Mouse (Mus musculus) CD8-positive naive resting alpha-beta T cell, adult 2 months (primary cell): ENCODE measurements at regions not wholly inside any gene's neighbourhood (a gene's known extent, or its start where the extent isn't known, plus 50 kb on each side); places are given as distances from the start of the nearest gene placed in this dataset.

Source experiments
- DNase-seq, 2 experiments: peaks; one replicate each; pipeline ENCODE4 v3.0.0; 2022; ENCODE audit warnings: low read depth in 2 of 2, low spot score in 2 of 2

DNA sequence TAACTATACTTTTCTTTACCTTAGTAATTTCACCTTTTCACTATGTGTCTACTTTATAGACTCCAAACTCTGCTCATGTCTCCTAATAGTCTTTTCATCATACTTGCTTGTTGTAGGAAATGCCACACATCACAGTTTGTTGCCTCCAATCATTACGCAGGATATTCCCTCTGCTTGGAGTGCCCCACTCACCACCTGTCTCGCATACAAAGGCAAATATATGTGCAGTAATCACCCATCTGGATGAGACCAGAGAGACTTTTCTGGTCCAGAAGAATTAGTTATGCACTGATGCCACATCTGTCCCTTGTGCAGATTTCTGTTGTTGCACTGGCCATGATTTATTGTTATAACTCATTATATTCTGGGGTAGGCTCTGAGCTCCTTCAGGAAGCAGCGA lies 293.9 kb upstream of the Alcam start:
- no peak for DNase-seq

DNA sequence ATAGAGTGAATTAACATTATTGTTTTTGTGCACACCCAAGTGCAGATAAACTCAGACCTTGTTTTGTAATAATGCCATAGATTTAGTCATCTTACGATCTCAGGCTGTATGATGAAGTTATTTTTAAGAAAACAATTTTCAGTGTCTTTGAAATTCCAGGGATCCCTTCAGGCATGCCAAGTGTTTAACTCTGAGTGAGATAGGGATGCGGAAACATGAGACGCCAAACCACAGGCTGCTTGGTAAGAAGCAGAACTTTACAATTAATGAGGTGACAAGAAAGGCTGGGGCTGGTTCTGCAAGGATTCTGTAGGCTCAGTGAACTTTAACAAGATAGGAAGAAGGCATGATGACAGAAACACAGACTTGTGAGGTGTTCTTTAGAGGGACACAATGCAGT lies 292.3 kb upstream of the Alcam start:
- DNase-seq, result no peak

DNA sequence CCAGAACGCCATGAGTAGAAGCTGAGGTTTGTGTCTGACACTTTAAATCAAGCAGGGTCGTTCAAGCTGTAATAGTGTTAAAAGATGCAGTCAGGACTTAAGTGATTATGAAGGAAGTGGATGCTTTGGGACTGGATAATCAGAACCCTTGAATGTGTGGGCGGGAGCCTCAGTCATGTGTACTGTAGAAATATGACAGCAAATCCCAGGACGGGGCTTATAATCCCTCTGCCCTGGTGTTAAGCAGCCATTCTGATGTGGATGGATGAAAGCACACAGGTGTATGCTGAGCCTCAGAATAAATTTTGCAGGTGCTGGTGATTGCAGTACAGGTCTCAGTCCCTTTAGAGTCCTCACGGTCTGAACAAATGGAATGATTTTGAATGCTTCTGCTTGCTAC lies 290.8 kb upstream of the Alcam start:
- DNase-seq, result no peak

DNA sequence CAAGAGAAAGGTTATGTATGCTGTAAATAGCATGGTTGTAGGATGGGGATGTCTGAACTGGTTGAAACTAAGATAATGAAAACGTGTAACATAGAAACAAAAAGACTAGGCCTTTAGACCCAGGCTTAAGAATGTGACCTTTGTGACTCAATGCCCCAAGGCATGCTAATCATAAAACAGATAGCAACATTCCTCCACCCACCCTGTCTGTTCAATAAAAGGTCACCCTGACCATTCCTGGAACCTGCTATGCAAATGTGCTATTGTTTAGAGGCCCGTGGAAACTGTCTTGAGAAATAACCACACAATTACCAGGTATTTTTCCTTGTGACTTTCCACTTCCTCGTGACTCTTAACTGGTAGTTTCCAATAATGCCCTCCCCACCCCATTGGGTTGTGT lies 288.3 kb upstream of the Alcam start:
- no peak for DNase-seq

DNA sequence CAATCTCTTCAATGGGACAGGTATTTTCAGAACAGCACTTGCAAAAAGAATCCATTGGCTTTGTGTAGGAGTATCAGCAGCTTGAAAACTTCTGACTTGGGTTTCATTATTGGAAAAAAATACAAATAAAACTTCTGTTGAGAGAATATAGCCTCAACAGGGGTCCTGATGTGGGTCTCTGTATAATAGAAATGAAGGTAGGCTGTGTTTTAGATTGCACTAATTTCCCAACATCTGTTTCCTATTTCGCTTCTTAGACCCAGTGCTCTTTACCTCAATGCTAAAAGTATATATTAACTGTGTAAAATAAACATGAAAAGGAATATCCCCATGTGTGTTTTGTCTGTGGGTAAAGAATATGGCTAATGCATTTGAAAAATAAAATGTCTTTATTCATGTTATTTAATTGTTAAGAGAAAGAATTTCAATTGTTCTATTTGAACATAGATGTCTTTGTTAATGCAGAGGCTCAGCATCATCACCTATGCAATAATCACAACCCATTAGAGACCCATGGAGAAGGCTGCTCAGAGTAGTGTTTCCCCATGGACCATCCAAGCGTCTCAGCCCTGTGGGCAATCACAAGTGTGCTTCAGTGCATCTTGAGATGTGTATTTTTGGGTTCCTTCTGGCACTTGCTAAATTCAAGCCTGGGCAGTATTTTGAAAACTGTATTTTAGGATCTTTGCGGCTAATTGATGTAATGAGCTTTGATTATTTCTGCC lies 272.4 kb upstream of the Alcam start:
- no peak for DNase-seq

DNA sequence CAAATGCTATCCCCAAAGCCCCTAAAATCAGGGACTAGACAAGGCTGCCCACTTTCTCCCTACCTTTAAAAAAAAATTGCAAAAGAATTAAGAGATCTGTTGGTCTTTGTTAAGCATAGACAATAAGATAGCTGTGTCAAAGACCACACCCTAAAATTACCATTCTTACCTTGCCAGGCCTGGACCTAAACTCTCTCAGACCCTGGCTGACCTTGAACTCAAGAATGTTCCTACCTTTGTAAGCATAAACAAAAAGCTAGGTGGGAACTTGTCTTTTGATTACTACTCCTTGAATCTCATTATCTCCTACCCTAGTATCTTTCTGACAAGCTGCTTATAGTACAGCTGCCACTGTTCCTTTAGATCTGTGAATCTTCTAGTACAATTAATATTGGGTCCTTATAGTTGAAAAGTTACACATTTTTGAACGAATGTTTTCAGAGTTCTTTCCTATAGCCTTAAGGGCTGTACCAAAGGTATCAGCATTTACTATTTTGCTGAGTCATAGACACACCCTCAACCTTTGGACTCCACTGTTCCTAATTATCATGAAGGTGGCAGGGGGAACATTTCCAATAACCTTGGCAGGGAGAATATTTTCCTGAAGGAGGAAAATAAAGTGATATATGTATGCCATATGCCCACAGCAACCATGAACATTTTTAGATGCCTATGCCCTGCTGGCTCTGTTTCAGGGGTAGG lies 264.5 kb upstream of the Alcam start:
- DNase-seq, result no peak

DNA sequence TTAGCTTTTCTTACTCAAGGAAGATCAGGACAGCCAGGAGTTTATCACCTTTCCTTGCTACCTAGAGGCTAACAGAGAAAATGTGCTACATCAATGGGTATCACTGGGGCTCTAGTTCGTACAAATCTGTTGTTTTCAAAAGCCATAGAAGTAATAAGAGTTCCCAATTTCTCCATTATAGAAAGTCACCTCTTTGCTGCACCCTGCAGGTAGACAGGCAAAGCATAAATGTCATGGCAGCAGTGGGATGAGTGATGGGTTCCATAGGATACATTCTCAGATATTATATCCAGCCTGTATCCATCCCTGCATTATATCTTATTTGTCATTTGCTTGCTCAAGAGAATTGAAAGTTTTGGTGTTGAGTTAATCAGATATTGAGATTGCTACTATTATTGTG lies 236.4 kb upstream of the Alcam start:
- DNase-seq, result no peak

DNA sequence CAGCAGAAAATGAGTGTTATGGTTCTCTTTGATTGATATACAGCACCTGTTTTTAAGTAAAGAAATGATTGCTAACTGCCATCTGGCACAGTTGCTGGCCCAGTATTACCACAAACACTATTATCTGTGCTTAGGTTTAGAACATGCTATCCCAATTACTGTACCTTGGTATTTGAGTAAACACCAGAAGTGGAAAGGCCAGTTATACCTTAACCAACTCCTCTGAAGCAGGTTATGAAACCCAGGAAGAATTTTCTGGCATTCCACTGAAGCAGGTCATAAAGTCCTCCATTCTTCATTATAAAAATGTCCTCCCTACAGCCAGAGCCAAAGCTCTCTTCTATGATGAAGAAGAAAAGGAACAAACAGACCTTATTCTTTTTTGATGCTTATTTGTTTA lies 201.0 kb upstream of the Alcam start:
- DNase-seq, result no peak
